Mouse (Mus musculus) bone marrow, adult 2 months (tissue): Measurements from ENCODE around the gene Slc22a21.

Experiments used
- CTCF ChIP-seq: fragments of 200-500 bp; IDR thresholded peaks from 2 replicates; pipeline ENCODE4 v1.5.1; 2011; ENCODE audit warnings: low read length, control low read depth; ENCODE audit not compliant: control insufficient read depth, insufficient read depth
- POLR2A ChIP-seq: fragments of 200-500 bp; IDR thresholded peaks from 2 replicates; pipeline ENCODE4 v1.6.1; 2011; ENCODE audit warnings: low read depth, mild to moderate bottlenecking, control low read depth, low read length, borderline replicate concordance; ENCODE audit not compliant: control insufficient read depth

GRCm38 (mm10) chr11:53958984-53959383 is 21.1 kb downstream of the Slc22a21 start:
- no peak for TF ChIP-seq CTCF
- no peak for TF ChIP-seq POLR2A
